ENCODE assay signal across 8 mouse cellular contexts in the genomic region with DNA sequence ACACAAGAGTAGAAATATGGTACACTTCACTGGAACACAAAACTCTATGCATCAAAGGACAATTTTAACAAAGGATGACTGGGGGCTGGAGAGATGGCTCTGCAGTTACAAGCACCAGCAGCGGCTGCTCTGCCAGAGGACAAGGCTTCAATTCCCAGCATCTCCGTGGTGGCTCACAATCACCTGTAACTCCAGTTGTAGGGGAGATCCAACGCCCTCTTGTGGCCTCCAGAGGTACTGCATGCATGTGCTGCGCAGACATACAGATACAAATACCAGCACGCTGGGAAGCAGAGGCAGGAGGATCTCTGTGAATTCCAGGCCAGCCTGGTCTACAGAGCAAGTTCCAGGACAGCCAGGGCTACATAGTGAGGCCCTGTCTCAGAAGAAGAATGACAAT. TPM values are rescaled to one million over a fixed set of nuclear protein-coding genes. Genes with fewer than 3 reads are reported as not detected.
DNase-seq lines count a peak whose midpoint lies in the region; ATAC-seq and TF ChIP-seq lines count a peak whose summit lies in the region.

No protein-coding gene starts in this region.

- no peak for DNase-seq in hindbrain, postnatal 0 days (ENCODE audit: low spot score)
- DNase-seq in hindbrain, embryonic 10.5 days (ENCODE audit: low spot score): no peak
- no peak for DNase-seq in layer of hippocampus, postnatal 36 days
- no peak for DNase-seq in layer of hippocampus, postnatal 10 days (ENCODE audit: low spot score in 2 of 2)
- DNase-seq in urinary bladder, adult 18-20 months (ENCODE audit: low spot score in 2 of 2): no peak

- H3K4me3 ChIP-seq in hindbrain, postnatal 0 days (ENCODE audit: low read length): no peak overlapping the region
- H3K4me3 ChIP-seq in hindbrain, embryonic 10.5 days: no peak overlapping the region
- H3K4me3 ChIP-seq in ES-Bruce4 (ENCODE audit: low read depth, low read length): no peak overlapping the region
- H3K4me3 ChIP-seq in neural tube, embryonic 15.5 days (replicated peaks): no peak overlapping the region

- H3K27me3 ChIP-seq in hindbrain, postnatal 0 days (ENCODE audit: insufficient read depth, low read length): no peaks in the 10 kb centered on the region
- H3K27me3 ChIP-seq in hindbrain, embryonic 10.5 days (ENCODE audit: insufficient read depth, poor library complexity, severe bottlenecking): peaks cover 7% of the 10 kb centered on the region
- no peaks in the 10 kb centered on the region for H3K27me3 ChIP-seq in ES-Bruce4 (ENCODE audit: control insufficient read depth, insufficient read depth, low read length, poor library complexity, severe bottlenecking)
- no peaks in the 10 kb centered on the region for H3K27me3 ChIP-seq in neural tube, embryonic 15.5 days (replicated peaks)

- no peak overlapping the region for H3K4me2 ChIP-seq in hindbrain, postnatal 0 days (ENCODE audit: low read depth, low read length)
- H3K4me2 ChIP-seq in neural tube, embryonic 15.5 days: no peak overlapping the region

- no peaks in the 10 kb centered on the region for H3K36me3 ChIP-seq in hindbrain, postnatal 0 days (ENCODE audit: insufficient read depth, low read length)
- H3K36me3 ChIP-seq in hindbrain, embryonic 10.5 days: peaks cover 5% of the 10 kb centered on the region; the same call in 1 of the 2 replicates
- H3K36me3 ChIP-seq in ES-Bruce4 (ENCODE audit: control insufficient read depth, insufficient read depth, low read length, poor library complexity, severe bottlenecking): no peaks in the 10 kb centered on the region
- no peaks in the 10 kb centered on the region for H3K36me3 ChIP-seq in neural tube, embryonic 15.5 days

- peak; percentile 72 for TF ChIP-seq CTCF in hindbrain, postnatal 0 days (IDR thresholded peaks at IDR 0.05; ENCODE audit: low read depth)
- peak; percentile 93 for TF ChIP-seq CTCF in ES-Bruce4 (IDR thresholded peaks at IDR 0.05; ENCODE audit: low read depth, low read length)

- no peak overlapping the region for H3K27ac ChIP-seq in hindbrain, postnatal 0 days
- H3K27ac ChIP-seq in hindbrain, embryonic 10.5 days: no peak overlapping the region
- no peak overlapping the region for H3K27ac ChIP-seq in ES-Bruce4 (ENCODE audit: insufficient read depth, low read length)
- 0 out of 2 replicates have a peak overlapping the region, but pooled peaks have one; percentile 56 for H3K27ac ChIP-seq in neural tube, embryonic 15.5 days (replicated peaks)

- no peak overlapping the region for H3K9ac ChIP-seq in hindbrain, postnatal 0 days (replicated peaks; ENCODE audit: low read length)
- no peak overlapping the region for H3K9ac ChIP-seq in ES-Bruce4 (ENCODE audit: low read depth, poor library complexity, severe bottlenecking)
- H3K9ac ChIP-seq in neural tube, embryonic 15.5 days (replicated peaks): no peak overlapping the region

- TF ChIP-seq POLR2A in ES-Bruce4 (IDR thresholded peaks at IDR 0.05; ENCODE audit: insufficient read depth, low read length): no peak

- no peaks in the 10 kb centered on the region for H3K4me1 ChIP-seq in hindbrain, postnatal 0 days (ENCODE audit: insufficient read depth, low read length)
- H3K4me1 ChIP-seq in hindbrain, embryonic 10.5 days (replicated peaks): peaks cover 13% of the 10 kb centered on the region; the same call in 1 of the 2 replicates
- H3K4me1 ChIP-seq in ES-Bruce4 (ENCODE audit: control insufficient read depth, insufficient read depth, low read length): no peaks in the 10 kb centered on the region
- H3K4me1 ChIP-seq in neural tube, embryonic 15.5 days: no peaks in the 10 kb centered on the region

- no peak for TF ChIP-seq EP300 in ES-Bruce4 (IDR thresholded peaks at IDR 0.05; ENCODE audit: insufficient read depth, low read depth, low read length)

- H3K9me3 ChIP-seq in hindbrain, postnatal 0 days (ENCODE audit: low read length): no peaks in the 10 kb centered on the region
- no peaks in the 10 kb centered on the region for H3K9me3 ChIP-seq in hindbrain, embryonic 10.5 days
- H3K9me3 ChIP-seq in ES-Bruce4 (replicated peaks; ENCODE audit: control insufficient read depth, insufficient read depth, low read length, poor library complexity, severe bottlenecking): no peaks in the 10 kb centered on the region
- no peaks in the 10 kb centered on the region for H3K9me3 ChIP-seq in neural tube, embryonic 15.5 days (replicated peaks)

- ATAC-seq in hindbrain, postnatal 0 days: no peak
- peak; percentile 63; the same call in 1 of the 2 replicates for ATAC-seq in erythroblast, adult 5-6 weeks (replicated peaks; ENCODE audit: low FRiP score, poor library complexity, severe bottlenecking)
- ATAC-seq in neural tube, embryonic 15.5 days (ENCODE audit: low FRiP score): no peak

- WGBS in hindbrain, postnatal 0 days: 53% methylated on average over 5 of the region's 5 CpGs
- WGBS in hindbrain, embryonic 10.5 days: 61% methylated on average over 5 of the region's 5 CpGs
- 58% methylated on average over 5 of the region's 5 CpGs for WGBS in neural tube, embryonic 15.5 days

RNA-seq across cellular contexts. Expression of gene Sh3d21, which starts 6.7 kb away (rescaled TPM):
- 0.63 and 1.2 TPM in 2 replicates for total RNA-seq in hindbrain, postnatal 0 days (2014; rRNA removed)
- 2.2 and 2.6 TPM in 2 replicates for polyA plus RNA-seq in hindbrain, postnatal 0 days (2015; fragmentation: Nextera tagmentation; extraction: Ambion mirVana)
- 1.3 and 2.3 TPM in 2 replicates for polyA plus RNA-seq in hindbrain, embryonic 10.5 days (2016; fragmentation: Nextera tagmentation; extraction: Ambion mirVana)
- 5.5 and 6.0 TPM in 2 replicates for polyA plus RNA-seq in ES-Bruce4 (2011; ENCODE audit: insufficient read depth, insufficient read length, low read depth, missing spikeins)
- total RNA-seq in erythroblast, adult 5-6 weeks (2015; ENCODE audit: low replicate concordance): not detected in 2 replicates
- 0.09 and 0.70 TPM in 2 replicates for total RNA-seq in erythroblast, adult 5-6 weeks (2017; ENCODE audit: low replicate concordance)
- 1.4 and 2.6 TPM in 2 replicates for polyA plus RNA-seq in neural tube, embryonic 15.5 days (2015; fragmentation: Nextera tagmentation; extraction: Ambion mirVana)
- total RNA-seq in layer of hippocampus, postnatal 36 days (2021): under 1 TPM; 0.80 to 0.86 TPM
- 1 to 10 TPM; 1.0 to 1.1 TPM for total RNA-seq in layer of hippocampus, postnatal 10 days (2021)

RNA-seq across cellular contexts. Expression of gene Eva1b, which starts 9.1 kb away (rescaled TPM):
- total RNA-seq in hindbrain, postnatal 0 days (2014; rRNA removed): 24.9 and 25.6 TPM in 2 replicates
- 11.6 and 12.3 TPM in 2 replicates for polyA plus RNA-seq in hindbrain, postnatal 0 days (2015; fragmentation: Nextera tagmentation; extraction: Ambion mirVana)
- polyA plus RNA-seq in hindbrain, embryonic 10.5 days (2016; fragmentation: Nextera tagmentation; extraction: Ambion mirVana): 29.8 and 35.3 TPM in 2 replicates
- 13.6 and 15.9 TPM in 2 replicates for polyA plus RNA-seq in ES-Bruce4 (2011; ENCODE audit: insufficient read depth, insufficient read length, low read depth, missing spikeins)
- not detected in 2 replicates for total RNA-seq in erythroblast, adult 5-6 weeks (2015; ENCODE audit: low replicate concordance)
- not detected in 2 replicates for total RNA-seq in erythroblast, adult 5-6 weeks (2017; ENCODE audit: low replicate concordance)
- 13.3 and 19.1 TPM in 2 replicates for polyA plus RNA-seq in neural tube, embryonic 15.5 days (2015; fragmentation: Nextera tagmentation; extraction: Ambion mirVana)
- 1 to 10 TPM; 1.6 to 2.1 TPM for total RNA-seq in layer of hippocampus, postnatal 36 days (2021)
- 10 to 100 TPM in 1 of 2 experiments, 1 to 10 TPM in 1; 6.7 to 10.4 TPM for total RNA-seq in layer of hippocampus, postnatal 10 days (2021)

RNA-seq across cellular contexts. Expression of gene Thrap3, which starts 45.9 kb away (rescaled TPM):
- 85.7 and 128 TPM in 2 replicates for total RNA-seq in hindbrain, postnatal 0 days (2014; rRNA removed)
- 108 and 123 TPM in 2 replicates for polyA plus RNA-seq in hindbrain, postnatal 0 days (2015; fragmentation: Nextera tagmentation; extraction: Ambion mirVana)
- polyA plus RNA-seq in hindbrain, embryonic 10.5 days (2016; fragmentation: Nextera tagmentation; extraction: Ambion mirVana): 230 and 252 TPM in 2 replicates
- polyA plus RNA-seq in ES-Bruce4 (2011; ENCODE audit: insufficient read depth, insufficient read length, low read depth, missing spikeins): 456 and 495 TPM in 2 replicates
- total RNA-seq in erythroblast, adult 5-6 weeks (2015; ENCODE audit: low replicate concordance): 40.5 and 74.0 TPM in 2 replicates
- 130 and 133 TPM in 2 replicates for total RNA-seq in erythroblast, adult 5-6 weeks (2017; ENCODE audit: low replicate concordance)
- 127 and 133 TPM in 2 replicates for polyA plus RNA-seq in neural tube, embryonic 15.5 days (2015; fragmentation: Nextera tagmentation; extraction: Ambion mirVana)
- 100 to 1,000 TPM; 148 to 151 TPM for total RNA-seq in layer of hippocampus, postnatal 36 days (2021)
- total RNA-seq in layer of hippocampus, postnatal 10 days (2021): 100 to 1,000 TPM; 141 to 144 TPM

RNA-seq across cellular contexts. Expression of gene Stk40, which starts 52.9 kb away (rescaled TPM):
- 19.9 and 23.3 TPM in 2 replicates for total RNA-seq in hindbrain, postnatal 0 days (2014; rRNA removed)
- polyA plus RNA-seq in hindbrain, postnatal 0 days (2015; fragmentation: Nextera tagmentation; extraction: Ambion mirVana): 17.6 and 19.7 TPM in 2 replicates
- 46.9 and 47.2 TPM in 2 replicates for polyA plus RNA-seq in hindbrain, embryonic 10.5 days (2016; fragmentation: Nextera tagmentation; extraction: Ambion mirVana)
- polyA plus RNA-seq in ES-Bruce4 (2011; ENCODE audit: insufficient read depth, insufficient read length, low read depth, missing spikeins): 36.4 and 37.5 TPM in 2 replicates
- total RNA-seq in erythroblast, adult 5-6 weeks (2015; ENCODE audit: low replicate concordance): 3.8 and 4.0 TPM in 2 replicates
- total RNA-seq in erythroblast, adult 5-6 weeks (2017; ENCODE audit: low replicate concordance): 4.2 TPM in 2 replicates
- polyA plus RNA-seq in neural tube, embryonic 15.5 days (2015; fragmentation: Nextera tagmentation; extraction: Ambion mirVana): 28.1 and 29.9 TPM in 2 replicates
- total RNA-seq in layer of hippocampus, postnatal 36 days (2021): 10 to 100 TPM; 28.5 to 29.0 TPM
- total RNA-seq in layer of hippocampus, postnatal 10 days (2021): 10 to 100 TPM; 19.7 to 20.7 TPM
